Mouse (Mus musculus): ENCODE results near the gene Rbfox1. TPM values are rescaled to one million over a fixed set of nuclear protein-coding genes. Genes with fewer than 3 reads are reported as not detected.
A peak's percentile ranks its signal among the peaks of the same experiment; 100 is the strongest.

The Rbfox1 gene
- total and polyA plus RNA-seq, 3 experiments, result 31.6 to 58.1 (median 52.9) TPM

DNA sequence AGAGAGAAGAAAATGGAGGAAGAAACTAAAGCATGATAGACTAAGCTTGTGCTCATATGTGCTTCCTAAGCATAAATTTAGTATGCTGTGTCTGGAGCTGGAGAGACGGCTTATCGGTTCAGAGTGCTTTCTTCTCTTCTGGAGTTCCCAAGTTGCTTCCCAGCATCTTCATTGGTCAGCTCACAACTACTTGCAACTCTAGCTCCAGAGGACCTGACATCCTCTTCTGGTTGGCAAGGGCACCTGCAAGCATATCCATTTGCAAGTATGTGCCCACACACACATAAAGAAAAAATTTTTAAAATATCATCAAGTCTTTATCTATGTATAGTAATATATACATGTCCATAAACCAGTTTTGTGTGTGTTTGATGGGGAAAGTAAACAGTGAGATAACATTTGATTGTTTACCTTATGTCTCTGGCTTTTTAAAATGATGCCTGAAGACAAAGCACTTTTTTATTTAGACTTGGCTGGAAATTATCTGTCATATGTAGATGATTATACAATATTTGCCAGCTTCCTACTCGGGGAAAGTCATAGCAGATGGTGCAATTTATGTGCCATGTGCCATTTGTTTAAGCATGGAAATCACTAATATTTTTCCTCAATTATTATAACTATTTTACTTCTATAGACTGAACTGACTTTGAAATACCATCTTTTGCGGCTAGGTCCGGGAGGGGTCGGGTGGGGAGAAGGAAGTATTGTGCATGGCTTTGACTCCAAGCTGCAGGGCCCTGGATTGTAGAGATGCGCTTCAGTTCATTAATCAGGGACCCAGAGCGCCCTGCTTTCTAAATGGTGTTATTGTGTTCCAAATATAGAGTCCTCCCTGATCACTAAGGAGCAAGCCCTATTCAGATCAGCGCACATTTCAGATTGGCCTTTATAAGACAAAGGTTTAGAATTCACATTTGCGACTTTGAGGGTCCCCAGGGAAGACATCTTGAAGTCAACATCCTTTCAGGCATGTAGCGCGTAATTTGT is 542.4 kb downstream of the Rbfox1 start:
- Histone ChIP-seq H3K27me3 (ENCODE audit: control insufficient read depth, insufficient read depth, low read length) (no peaks in the 10 kb centered on the region), H3K27ac (no peak overlapping the region), H3K9ac (ENCODE audit: low read depth, low read length) (no peak overlapping the region), H3K36me3 (ENCODE audit: control insufficient read depth, insufficient read depth, low read length) (no peaks in the 10 kb centered on the region), H3K79me2 (replicated peaks; ENCODE audit: control insufficient read depth, insufficient read depth, low read length) (no peaks in the 10 kb centered on the region), H3K4me3 (no peak overlapping the region), H3K4me1 (ENCODE audit: control insufficient read depth, insufficient read depth, low read length) (no peaks in the 10 kb centered on the region)
- DNase-seq, result no peak
- intact Hi-C loops (cut with DNase I), result no loop called here
- no peak for TF ChIP-seq CTCF (IDR thresholded peaks at IDR 0.05)
- TF ChIP-seq EP300 (IDR thresholded peaks at IDR 0.05; ENCODE audit: insufficient read depth, low read depth, low read length), result no peak
- no peak for TF ChIP-seq POLR2A (IDR thresholded peaks at IDR 0.05; ENCODE audit: insufficient read depth, low read depth, low read length)
- WGBS, result 69% methylated on average over 12 of the region's 12 CpGs

DNA sequence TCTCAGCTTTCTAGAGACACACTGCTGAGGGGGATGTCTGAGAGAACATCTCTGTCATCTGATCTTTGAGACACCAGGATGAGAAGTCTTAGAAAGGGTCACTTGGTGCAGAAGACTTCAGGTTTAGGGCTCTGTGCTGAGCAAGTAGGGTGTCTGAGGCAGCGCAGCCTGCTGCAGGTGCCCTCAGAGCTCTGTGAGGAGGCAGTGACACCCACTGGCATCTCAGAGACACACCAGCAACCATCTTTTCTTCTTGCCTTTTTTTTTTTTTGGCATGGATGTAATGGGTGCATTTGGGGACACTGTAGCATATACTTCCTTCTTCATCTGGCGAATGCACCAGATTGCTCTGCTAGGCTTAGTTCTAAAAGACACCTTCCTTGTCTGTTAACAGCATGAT is 545.8 kb downstream of the Rbfox1 start:
- no peak for DNase-seq
- H3K4me1 ChIP-seq (ENCODE audit: control insufficient read depth, insufficient read depth, low read length), result no peaks in the 10 kb centered on the region
- H3K27me3 ChIP-seq (ENCODE audit: control insufficient read depth, insufficient read depth, low read length), result no peaks in the 10 kb centered on the region
- H3K79me2 ChIP-seq (replicated peaks; ENCODE audit: control insufficient read depth, insufficient read depth, low read length), result no peaks in the 10 kb centered on the region
- WGBS, result 68% methylated on average over 2 of the region's 2 CpGs
- intact Hi-C loops (cut with DNase I), result no loop called here
- no peak overlapping the region for H3K9ac ChIP-seq (ENCODE audit: low read depth, low read length)
- TF ChIP-seq POLR2A (IDR thresholded peaks at IDR 0.05; ENCODE audit: insufficient read depth, low read depth, low read length), result no peak
- H3K27ac ChIP-seq, result no peak overlapping the region
- no peak overlapping the region for H3K4me3 ChIP-seq
- no peaks in the 10 kb centered on the region for H3K36me3 ChIP-seq (ENCODE audit: control insufficient read depth, insufficient read depth, low read length)

DNA sequence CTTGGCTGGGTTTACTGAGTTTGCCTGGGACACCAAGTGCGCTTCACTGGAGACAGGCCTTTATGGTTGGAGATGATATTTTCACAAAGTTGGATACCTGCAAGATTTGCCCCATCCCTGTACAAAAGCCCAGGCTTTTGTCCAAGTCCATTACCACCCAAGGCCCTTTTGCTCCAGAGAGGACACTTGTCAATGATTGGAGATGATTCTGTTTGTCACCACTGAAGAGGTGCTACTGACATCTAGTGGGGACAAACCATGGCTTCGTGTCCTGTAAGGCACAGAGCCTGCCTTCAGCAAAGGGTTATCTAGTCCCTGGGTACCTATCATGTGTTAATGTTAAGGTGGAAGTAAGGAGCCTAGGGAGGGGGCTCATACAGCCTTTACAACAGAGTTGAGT is 551.3 kb downstream of the Rbfox1 start:
- H3K4me3 ChIP-seq, result no peak overlapping the region
- DNase-seq, result no peak
- no peaks in the 10 kb centered on the region for H3K36me3 ChIP-seq (ENCODE audit: control insufficient read depth, insufficient read depth, low read length)
- no peaks in the 10 kb centered on the region for H3K79me2 ChIP-seq (replicated peaks; ENCODE audit: control insufficient read depth, insufficient read depth, low read length)
- intact Hi-C loops (cut with DNase I), result no loop called here
- no peaks in the 10 kb centered on the region for H3K4me1 ChIP-seq (ENCODE audit: control insufficient read depth, insufficient read depth, low read length)
- H3K27me3 ChIP-seq (ENCODE audit: control insufficient read depth, insufficient read depth, low read length), result no peaks in the 10 kb centered on the region
- H3K9ac ChIP-seq (ENCODE audit: low read depth, low read length), result no peak overlapping the region
- TF ChIP-seq CTCF (IDR thresholded peaks at IDR 0.05) (peak; percentile 39), EP300 (IDR thresholded peaks at IDR 0.05; ENCODE audit: insufficient read depth, low read depth, low read length) (no peak), POLR2A (IDR thresholded peaks at IDR 0.05; ENCODE audit: insufficient read depth, low read depth, low read length) (no peak)
- no peak overlapping the region for H3K27ac ChIP-seq
- WGBS, result 61% methylated on average over 2 of the region's 2 CpGs

DNA sequence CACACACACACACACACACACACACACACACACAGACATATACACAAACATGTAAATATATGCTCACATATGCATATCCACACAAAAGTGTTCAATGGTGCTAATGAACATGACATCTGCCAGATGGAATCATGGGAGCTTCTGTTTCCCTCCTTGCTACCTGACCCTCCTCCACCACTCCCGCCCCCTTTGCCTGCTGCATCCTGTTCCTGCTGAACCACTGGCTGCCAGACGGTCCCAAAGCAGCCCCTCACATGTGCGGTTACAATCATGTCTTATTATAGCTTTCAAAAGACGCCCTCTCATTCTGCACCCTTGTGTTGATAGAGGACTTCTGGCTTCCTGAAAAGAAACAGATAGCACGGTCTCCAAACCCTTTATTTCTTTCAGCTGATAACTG is 563.1 kb downstream of the Rbfox1 start:
- TF ChIP-seq CTCF (IDR thresholded peaks at IDR 0.05) (no peak), POLR2A (IDR thresholded peaks at IDR 0.05; ENCODE audit: insufficient read depth, low read depth, low read length) (no peak), EP300 (IDR thresholded peaks at IDR 0.05; ENCODE audit: insufficient read depth, low read depth, low read length) (no peak)
- Histone ChIP-seq H3K9ac (ENCODE audit: low read depth, low read length) (no peak overlapping the region), H3K4me3 (no peak overlapping the region), H3K36me3 (ENCODE audit: control insufficient read depth, insufficient read depth, low read length) (no peaks in the 10 kb centered on the region), H3K27me3 (ENCODE audit: control insufficient read depth, insufficient read depth, low read length) (no peaks in the 10 kb centered on the region), H3K79me2 (replicated peaks; ENCODE audit: control insufficient read depth, insufficient read depth, low read length) (no peaks in the 10 kb centered on the region), H3K27ac (no peak overlapping the region), H3K4me1 (ENCODE audit: control insufficient read depth, insufficient read depth, low read length) (no peaks in the 10 kb centered on the region; the same call in 1 of the 2 replicates)
- intact Hi-C loops (cut with DNase I), result no loop called here
- no peak for DNase-seq
- WGBS, result 6% methylated on average over 5 of the region's 5 CpGs

DNA sequence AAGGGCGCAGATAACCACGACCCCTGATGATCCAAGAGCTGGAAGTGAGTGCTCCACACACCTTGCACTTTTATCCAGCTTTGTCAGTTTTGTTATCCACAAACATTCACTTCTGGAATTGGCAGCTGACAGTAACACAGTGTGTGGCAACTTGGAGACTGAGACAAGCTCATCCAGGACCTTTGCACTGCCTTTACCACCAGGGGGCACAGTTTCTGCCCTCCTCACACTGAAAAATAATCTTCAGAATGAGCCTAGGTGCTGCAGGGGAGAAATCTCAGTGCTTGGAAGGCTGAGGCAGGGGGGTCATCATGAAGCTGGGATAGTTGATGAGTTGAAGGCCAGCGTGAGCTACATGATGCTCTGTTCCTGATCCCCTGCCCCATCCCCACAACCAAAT is 570.2 kb downstream of the Rbfox1 start:
- intact Hi-C loops (cut with DNase I), result no loop called here
- no peak overlapping the region for H3K27ac ChIP-seq
- TF ChIP-seq CTCF (IDR thresholded peaks at IDR 0.05) (peak; percentile 35), EP300 (IDR thresholded peaks at IDR 0.05; ENCODE audit: insufficient read depth, low read depth, low read length) (no peak), POLR2A (IDR thresholded peaks at IDR 0.05; ENCODE audit: insufficient read depth, low read depth, low read length) (no peak)
- no peaks in the 10 kb centered on the region for H3K4me1 ChIP-seq (ENCODE audit: control insufficient read depth, insufficient read depth, low read length)
- no peaks in the 10 kb centered on the region for H3K79me2 ChIP-seq (replicated peaks; ENCODE audit: control insufficient read depth, insufficient read depth, low read length)
- no peaks in the 10 kb centered on the region for H3K27me3 ChIP-seq (ENCODE audit: control insufficient read depth, insufficient read depth, low read length)
- no peak for DNase-seq
- H3K36me3 ChIP-seq (ENCODE audit: control insufficient read depth, insufficient read depth, low read length), result no peaks in the 10 kb centered on the region
- WGBS, result 67% methylated on average over 3 of the region's 3 CpGs
- H3K9ac ChIP-seq (ENCODE audit: low read depth, low read length), result no peak overlapping the region
- no peak overlapping the region for H3K4me3 ChIP-seq

DNA sequence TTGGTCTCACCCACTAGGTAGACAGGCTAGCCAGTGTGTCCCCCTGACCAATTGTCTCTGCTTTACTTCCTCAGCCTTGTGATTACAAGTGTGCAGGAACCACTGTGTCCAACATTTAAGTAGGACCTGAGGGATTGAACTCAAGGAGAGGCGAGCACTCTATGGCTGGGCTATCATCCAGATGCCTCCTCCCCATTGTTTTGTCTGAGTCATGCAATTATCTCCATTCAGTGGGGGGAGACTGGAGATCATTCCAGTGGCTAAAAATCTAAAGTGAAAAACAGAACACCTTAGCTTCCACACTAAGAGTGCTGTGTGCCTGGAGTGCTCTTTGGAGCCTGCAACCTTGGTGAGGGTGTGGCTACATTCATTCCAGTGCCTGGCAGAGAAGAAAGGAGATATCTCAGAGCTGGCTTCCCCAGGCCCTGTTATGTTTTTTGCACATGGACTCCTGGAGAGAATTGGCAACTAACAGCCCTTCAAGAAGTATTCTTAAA is 594.0 kb downstream of the Rbfox1 start:
- Histone ChIP-seq H3K9ac (ENCODE audit: low read depth, low read length) (no peak overlapping the region), H3K27ac (no peak overlapping the region), H3K4me1 (ENCODE audit: control insufficient read depth, insufficient read depth, low read length) (no peaks in the 10 kb centered on the region), H3K27me3 (ENCODE audit: control insufficient read depth, insufficient read depth, low read length) (no peaks in the 10 kb centered on the region), H3K36me3 (ENCODE audit: control insufficient read depth, insufficient read depth, low read length) (no peaks in the 10 kb centered on the region), H3K4me3 (no peak overlapping the region), H3K79me2 (replicated peaks; ENCODE audit: control insufficient read depth, insufficient read depth, low read length) (no peaks in the 10 kb centered on the region)
- no peak for DNase-seq
- no peak for TF ChIP-seq POLR2A (IDR thresholded peaks at IDR 0.05; ENCODE audit: insufficient read depth, low read depth, low read length)
- TF ChIP-seq EP300 (IDR thresholded peaks at IDR 0.05; ENCODE audit: insufficient read depth, low read depth, low read length), result no peak
- TF ChIP-seq CTCF (IDR thresholded peaks at IDR 0.05), result no peak
- 21% methylated on average over 1 of the region's 1 CpGs for WGBS
- intact Hi-C loops (cut with DNase I), result no loop called here
